Mouse (Mus musculus) macrophage (primary cell): Measurements from ENCODE around the gene Naip6. TPM values are rescaled to one million over a fixed set of nuclear protein-coding genes. Genes with fewer than 3 reads are reported as not detected.
"Not testable (repeated sequence)": the region's sequence is repeated elsewhere in the genome, so short reads cannot be mapped to it uniquely, and the experiment has no call there.

Experiments
- H3K27ac ChIP-seq: fragments of 350-480 bp; formaldehyde crosslinking; 2 replicates; pipeline ENCODE4 v1.9.0; 2021
- H3K36me3 ChIP-seq: fragments of 350-480 bp; formaldehyde crosslinking; 2 replicates; pipeline ENCODE4 v1.9.0; 2021; ENCODE audit errors: inconsistent target
- H3K4me3 ChIP-seq: fragments of 350-480 bp; formaldehyde crosslinking; 2 replicates; pipeline ENCODE4 v1.9.0; 2021; ENCODE audit errors: inconsistent target
- H3K79me2 ChIP-seq: fragments of 350-480 bp; formaldehyde crosslinking; 2 replicates; pipeline ENCODE4 v1.9.0; 2021; ENCODE audit errors: inconsistent target
- WGBS: methylation state at CpG from one replicate; pipeline ENCODE4 v1.1.7; 2026; ENCODE audit warnings: inconsistent platforms; ENCODE audit not compliant: missing documents; 5-methylcytosine and 5-hydroxymethylcytosine counted together
- polyA plus RNA-seq: library from polyadenylated mRNA; stranded (reverse); fragments of 250-400 nt; gene quantifications from 3 replicates; pipeline ENCODE4 v1.2.4, GENCODE M21; 2018; ENCODE audit warnings: inconsistent platforms

Gene Naip6
- polyA plus RNA-seq, 1 experiment from 2014 or later, result 7.9 TPM

DNA sequence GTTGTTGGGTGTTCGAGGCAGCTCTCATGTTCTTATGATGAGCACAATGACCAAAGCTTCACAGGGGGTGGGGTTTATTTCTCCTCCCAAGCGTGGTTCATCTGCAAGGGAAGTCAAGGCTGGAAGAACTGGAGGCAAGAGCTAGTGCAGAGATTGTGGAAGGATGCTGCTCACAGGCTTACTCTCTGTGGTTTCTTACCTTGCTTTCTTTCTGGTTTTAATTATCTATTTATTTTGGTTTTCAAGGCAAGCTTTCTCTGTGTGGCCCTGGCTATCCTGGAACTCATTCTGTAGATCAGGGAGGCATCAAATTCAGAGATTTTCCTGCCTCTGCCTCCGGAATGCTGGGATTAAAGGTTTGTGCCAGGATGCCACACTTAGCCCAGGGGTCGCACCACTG, 71.3 kb downstream of the Naip6 start, which contains the start of gene Naip5:
Gene Naip5, minus strand, starts transcription at position 101 of the 400 bp plus-strand sequence.
- H3K4me3 ChIP-seq, result peak within 1 kb of the TSS; percentile 40
- not testable (repeated sequence) for H3K36me3 ChIP-seq, H3K79me2 ChIP-seq
- WGBS, result 96% methylated on average over 4 of the region's 4 CpGs
- peak within 1 kb of the TSS; percentile 14; the same call in 1 of the 2 replicates for H3K27ac ChIP-seq

DNA sequence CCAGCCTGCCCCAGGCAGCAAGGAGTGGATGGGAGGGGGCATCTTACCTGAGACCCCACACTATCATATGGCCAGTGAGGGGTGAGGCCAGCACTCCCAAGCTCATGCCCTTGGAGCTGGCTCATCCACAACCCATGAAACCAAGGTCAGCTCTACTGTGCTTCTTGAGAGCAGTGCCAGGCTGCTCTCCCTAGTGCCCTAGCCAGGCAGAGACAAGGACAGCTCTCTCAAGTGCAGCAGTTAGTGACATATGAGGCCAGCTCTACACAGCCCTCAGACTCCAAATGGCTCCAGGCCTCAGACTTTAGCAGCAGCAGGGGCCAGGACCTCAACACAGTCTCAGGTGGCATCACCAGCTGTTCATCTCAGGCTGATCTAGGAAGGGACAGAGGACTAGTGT, 73.8 kb downstream of the Naip6 start:
- no peak overlapping the region for H3K4me3 ChIP-seq
- no peaks in the 10 kb centered on the region; the same call in 1 of the 2 replicates for H3K36me3 ChIP-seq
- peaks cover 7% of the 10 kb centered on the region; the same call in 1 of the 2 replicates for H3K79me2 ChIP-seq
- H3K27ac ChIP-seq, result no peak overlapping the region

Other genes starting within 250 kb of the Naip6 start
- gene Bdp1, start 213.6 kb downstream of the Naip6 start, polyA plus RNA-seq, result 9.3 to 14.3 TPM (median 13.0 TPM) in 3 replicates
- 2.5 to 4.7 TPM (median 4.1 TPM) in 3 replicates for gene Serf1, start 209.7 kb downstream of the Naip6 start, polyA plus RNA-seq
- 17.2 to 68.0 TPM (median 31.3 TPM) in 3 replicates for gene Smn1, start 192.8 kb downstream of the Naip6 start, polyA plus RNA-seq
- 24.5 to 39.3 TPM (median 28.2 TPM) in 3 replicates for gene Naip2, start 115.6 kb downstream of the Naip6 start, polyA plus RNA-seq
- gene Naip5, start 71.4 kb downstream of the Naip6 start, polyA plus RNA-seq, result 8.1 to 17.5 TPM (median 13.2 TPM) in 3 replicates
- 0.05 to 0.19 TPM (median 0.13 TPM) in 3 replicates for gene Naip1, start 135.2 kb upstream of the Naip6 start, polyA plus RNA-seq
- gene Gtf2h2, start 174.9 kb upstream of the Naip6 start, polyA plus RNA-seq, result 16.6 to 20.4 TPM (median 17.7 TPM) in 3 replicates
- not detected in 3 replicates for gene Ocln, start 235.0 kb upstream of the Naip6 start, polyA plus RNA-seq